Mouse (Mus musculus) brain, embryonic 14.5 days (tissue): Measurements from ENCODE around the gene Agmo.

Experiments
- CTCF ChIP-seq: fragments of 200-500 bp; IDR thresholded peaks from 2 replicates; pipeline ENCODE4 v1.5.1; 2012; ENCODE audit warnings: inconsistent platforms, mild to moderate bottlenecking, moderate library complexity, borderline replicate concordance; ENCODE audit not compliant: insufficient read depth, insufficient read length; ENCODE audit errors: extremely low read depth
- POLR2A ChIP-seq: fragments of 200-500 bp; IDR thresholded peaks from 2 replicates; pipeline ENCODE4 v1.6.1; 2012; ENCODE audit warnings: mild to moderate bottlenecking, inconsistent platforms, borderline replicate concordance; ENCODE audit not compliant: poor library complexity, insufficient read depth, insufficient read length, severe bottlenecking; ENCODE audit errors: extremely low read depth

- TF ChIP-seq CTCF = peak; percentile 75; the same call in 1 of the 2 replicates
- no peak for TF ChIP-seq POLR2A
These were observed 209.1 kb downstream of the Agmo start for GRCm38 (mm10) chr12:37450366-37451156.
